Mouse (Mus musculus) heart, embryonic 12.5 days (tissue): ENCODE measurements at regions not wholly inside any gene's neighbourhood (a gene's known extent, or its start where the extent isn't known, plus 50 kb on each side); places are given as distances from the start of the nearest gene placed in this dataset.

Source experiments
- ATAC-seq: fragments of 200-750 bp; cut with Nextera tagmentation; 2 replicates; pipeline ENCODE4 v1.8.0; 2017; ENCODE audit warnings: moderate TSS enrichment, moderate library complexity; ENCODE audit not compliant: insufficient number of reproducible peaks, low FRiP score
- H3K27ac ChIP-seq: fragments of 300-500 bp; sonication (generic); 2 replicates; pipeline ENCODE4 v1.5.1; 2016; ENCODE audit warnings: mild to moderate bottlenecking, moderate library complexity; ENCODE audit not compliant: poor library complexity, severe bottlenecking
- H3K27me3 ChIP-seq: fragments of 300-500 bp; sonication (generic); replicated peaks from 2 replicates; pipeline ENCODE4 v1.6.1; 2016; ENCODE audit warnings: mild to moderate bottlenecking, moderate library complexity
- H3K36me3 ChIP-seq: fragments of 300-500 bp; sonication (generic); 2 replicates; pipeline ENCODE4 v1.6.1; 2016; ENCODE audit warnings: mild to moderate bottlenecking, moderate library complexity
- H3K4me1 ChIP-seq: fragments of 300-500 bp; sonication (generic); replicated peaks from 2 replicates; pipeline ENCODE4 v1.6.1; 2016; ENCODE audit warnings: mild to moderate bottlenecking
- H3K4me2 ChIP-seq: fragments of 300-500 bp; sonication (generic); 2 replicates; pipeline ENCODE4 v1.6.1; 2016; ENCODE audit warnings: mild to moderate bottlenecking, moderate library complexity
- H3K4me3 ChIP-seq: fragments of 300-500 bp; sonication (generic); 2 replicates; pipeline ENCODE4 v1.5.1; 2016; ENCODE audit warnings: mild to moderate bottlenecking
- H3K9ac ChIP-seq: fragments of 300-500 bp; sonication (generic); 2 replicates; pipeline ENCODE4 v1.6.1; 2016; ENCODE audit warnings: mild to moderate bottlenecking, moderate library complexity
- H3K9me3 ChIP-seq: fragments of 300-500 bp; sonication (generic); replicated peaks from 2 replicates; pipeline ENCODE4 v1.6.1; 2016; ENCODE audit warnings: mild to moderate bottlenecking, moderate library complexity
- WGBS: fragments of 180-500 bp; shearing (Covaris S2); methylation state at CpG from one replicate; pipeline ENCODE4 v1.1.7; 2016; 5-methylcytosine and 5-hydroxymethylcytosine counted together

DNA sequence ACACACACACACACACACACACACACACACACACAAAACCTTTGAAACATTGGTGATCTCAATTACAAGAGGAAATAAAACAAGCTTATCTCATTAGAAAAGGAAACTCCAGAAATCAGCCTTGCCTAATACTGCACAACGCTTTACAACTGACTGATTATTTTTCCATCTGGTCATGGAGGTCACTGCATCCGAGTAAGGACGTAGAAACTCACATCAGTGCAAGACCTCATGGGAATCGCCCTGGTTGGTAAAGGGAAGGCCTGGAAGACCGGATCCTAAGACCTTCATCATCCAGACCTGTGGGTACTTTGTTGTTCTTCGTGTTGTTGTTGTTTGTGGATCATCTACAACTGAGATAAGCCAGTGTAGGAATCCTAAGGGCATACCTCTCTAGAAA, 77.8 kb upstream of the Sestd1 start:
- Histone ChIP-seq H3K27ac (no peak overlapping the region), H3K4me2 (no peak overlapping the region), H3K27me3 (no peaks in the 10 kb centered on the region), H3K9ac (no peak overlapping the region), H3K9me3 (no peaks in the 10 kb centered on the region), H3K4me3 (no peak overlapping the region), H3K4me1 (no peaks in the 10 kb centered on the region), H3K36me3 (no peaks in the 10 kb centered on the region)
- WGBS, result 57% methylated on average over 6 of the region's 6 CpGs
- no peak for ATAC-seq

DNA sequence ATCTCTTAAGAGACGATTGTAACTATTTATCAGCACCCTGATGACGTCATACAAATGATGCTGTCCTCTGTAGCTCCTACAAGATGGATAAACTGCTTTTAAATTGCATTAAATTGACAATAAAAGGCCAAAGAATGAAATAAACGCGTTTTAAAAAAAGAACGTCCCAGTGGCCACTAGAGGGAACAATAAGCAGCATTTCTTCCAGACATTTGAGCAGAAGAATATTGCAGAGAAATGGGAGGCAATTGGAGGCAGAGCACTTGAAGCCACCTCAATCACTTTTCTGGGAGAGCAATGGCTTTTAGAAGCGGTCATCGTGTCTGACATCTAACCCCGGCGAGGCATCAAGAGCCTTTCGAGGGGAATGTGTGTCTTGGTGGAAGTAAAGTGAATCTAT, 76.4 kb upstream of the Sestd1 start:
- 76% methylated on average over 10 of the region's 10 CpGs for WGBS
- ATAC-seq, result no peak
- no peaks in the 10 kb centered on the region for H3K36me3 ChIP-seq

DNA sequence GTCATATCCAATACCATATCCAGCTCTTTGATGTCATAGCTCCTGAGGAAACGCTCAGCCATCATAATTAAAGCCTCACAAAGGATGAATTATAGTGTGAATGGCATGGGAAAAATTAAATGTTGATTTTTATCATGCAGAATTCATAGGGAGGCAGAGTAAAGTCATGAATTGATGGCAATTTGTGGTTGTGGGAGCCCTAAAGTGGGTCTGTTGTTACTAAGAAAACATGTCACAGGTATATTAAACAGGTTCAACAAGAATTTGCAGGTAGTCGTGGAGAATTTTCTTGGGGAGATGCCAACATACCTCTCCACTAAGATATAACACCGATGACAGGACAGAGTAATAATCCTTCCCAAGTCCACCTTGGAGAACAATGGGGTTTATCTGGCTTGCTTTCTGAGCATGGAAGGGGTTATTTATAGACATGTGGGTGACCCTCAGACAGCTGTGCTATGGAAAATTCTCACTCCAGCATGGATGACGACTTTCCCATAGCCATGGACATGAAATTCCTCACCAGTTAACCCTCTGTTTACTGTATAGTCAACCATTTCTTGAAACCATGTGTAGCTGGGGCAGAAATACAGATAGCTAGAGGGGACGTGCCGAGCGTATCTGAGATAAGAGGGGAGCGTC, 71.7 kb upstream of the Sestd1 start:
- ATAC-seq, result peak; percentile 78
- 43% methylated on average over 8 of the region's 8 CpGs for WGBS
- no peak overlapping the region for H3K9ac ChIP-seq

More for the DNA sequence above, 76.4 kb upstream of the Sestd1 start:
- Histone ChIP-seq H3K4me2 (no peak overlapping the region), H3K9me3 (no peaks in the 10 kb centered on the region), H3K27ac (no peak overlapping the region), H3K4me3 (no peak overlapping the region), H3K9ac (no peak overlapping the region), H3K4me1 (peaks cover 4% of the 10 kb centered on the region), H3K27me3 (no peaks in the 10 kb centered on the region)

DNA sequence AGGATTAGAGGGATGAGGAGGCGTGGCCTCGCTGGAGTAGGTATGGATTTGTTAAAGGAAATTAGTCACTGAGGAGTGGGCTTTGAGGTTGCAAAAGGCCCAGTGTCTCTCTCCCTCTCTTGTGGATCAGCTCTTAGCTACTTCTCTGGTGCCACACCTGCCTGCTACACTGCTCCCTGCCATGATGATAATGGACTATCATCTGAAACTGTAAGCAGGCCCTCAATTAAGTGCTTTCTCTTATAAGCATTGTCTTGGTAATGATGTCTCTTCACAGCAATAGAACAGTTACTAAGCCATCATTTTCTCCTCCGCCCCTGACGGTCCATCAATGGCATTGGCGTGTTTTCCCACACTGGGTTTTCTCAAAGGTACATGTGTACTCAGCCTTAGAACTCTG, 66.6 kb upstream of the Sestd1 start:
- Histone ChIP-seq H3K4me1 (no peaks in the 10 kb centered on the region; the same call in 1 of the 2 replicates), H3K9me3 (peaks cover 11% of the 10 kb centered on the region; the same call in 1 of the 2 replicates), H3K4me3 (no peak overlapping the region), H3K9ac (no peak overlapping the region), H3K27me3 (no peaks in the 10 kb centered on the region), H3K4me2 (no peak overlapping the region), H3K36me3 (no peaks in the 10 kb centered on the region), H3K27ac (no peak overlapping the region)
- WGBS, result 91% methylated on average over 5 of the region's 5 CpGs
- ATAC-seq, result no peak

More for the DNA sequence above, 71.7 kb upstream of the Sestd1 start:
- Histone ChIP-seq H3K27me3 (no peaks in the 10 kb centered on the region), H3K4me1 (peaks cover 4% of the 10 kb centered on the region), H3K36me3 (no peaks in the 10 kb centered on the region), H3K4me2 (no peak overlapping the region), H3K27ac (peak overlapping the region; percentile 72), H3K9me3 (0 out of 2 replicates have a peak, but pooled peaks cover under 1% of the 10 kb centered on the region), H3K4me3 (no peak overlapping the region)

GRCm38 (mm10) chr2:77343736-77344440, 63.5 kb upstream of the Sestd1 start:
- no peak overlapping the region for H3K4me2 ChIP-seq
- peaks cover 11% of the 10 kb centered on the region; the same call in 1 of the 2 replicates for H3K9me3 ChIP-seq
- H3K27me3 ChIP-seq, result no peaks in the 10 kb centered on the region
- H3K4me1 ChIP-seq, result no peaks in the 10 kb centered on the region
- H3K4me3 ChIP-seq, result no peak overlapping the region
- H3K36me3 ChIP-seq, result no peaks in the 10 kb centered on the region
- 85% methylated on average over 16 of the region's 16 CpGs for WGBS
- H3K9ac ChIP-seq, result no peak overlapping the region
- ATAC-seq, result no peak
- H3K27ac ChIP-seq, result no peak overlapping the region

DNA sequence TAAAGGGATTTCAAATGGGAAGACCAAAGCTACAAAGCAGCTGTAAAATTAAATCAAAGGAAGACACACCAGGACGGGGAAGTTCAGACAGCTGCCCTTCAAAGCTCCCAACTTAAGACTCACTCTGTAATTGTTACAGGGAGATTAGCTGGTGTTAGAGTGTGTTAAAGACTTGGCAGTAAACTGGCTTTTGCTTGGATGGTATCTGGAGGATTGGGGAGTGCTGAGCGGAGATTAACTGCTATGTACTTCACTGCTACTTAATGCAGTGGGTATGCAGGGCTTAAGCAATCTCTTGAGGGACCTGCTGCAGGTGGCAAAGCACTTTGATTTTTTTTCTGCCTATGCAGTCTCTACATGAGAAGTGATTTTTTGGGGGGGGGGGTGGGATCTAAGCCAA, 62.0 kb upstream of the Sestd1 start:
- no peak overlapping the region for H3K27ac ChIP-seq
- H3K4me3 ChIP-seq, result no peak overlapping the region
- H3K4me1 ChIP-seq, result no peaks in the 10 kb centered on the region
- ATAC-seq, result no peak
- 32% methylated on average over 2 of the region's 2 CpGs for WGBS
- no peak overlapping the region for H3K9ac ChIP-seq
- no peak overlapping the region for H3K4me2 ChIP-seq
- no peaks in the 10 kb centered on the region for H3K36me3 ChIP-seq
- H3K27me3 ChIP-seq, result no peaks in the 10 kb centered on the region
- H3K9me3 ChIP-seq, result peaks cover 11% of the 10 kb centered on the region

DNA sequence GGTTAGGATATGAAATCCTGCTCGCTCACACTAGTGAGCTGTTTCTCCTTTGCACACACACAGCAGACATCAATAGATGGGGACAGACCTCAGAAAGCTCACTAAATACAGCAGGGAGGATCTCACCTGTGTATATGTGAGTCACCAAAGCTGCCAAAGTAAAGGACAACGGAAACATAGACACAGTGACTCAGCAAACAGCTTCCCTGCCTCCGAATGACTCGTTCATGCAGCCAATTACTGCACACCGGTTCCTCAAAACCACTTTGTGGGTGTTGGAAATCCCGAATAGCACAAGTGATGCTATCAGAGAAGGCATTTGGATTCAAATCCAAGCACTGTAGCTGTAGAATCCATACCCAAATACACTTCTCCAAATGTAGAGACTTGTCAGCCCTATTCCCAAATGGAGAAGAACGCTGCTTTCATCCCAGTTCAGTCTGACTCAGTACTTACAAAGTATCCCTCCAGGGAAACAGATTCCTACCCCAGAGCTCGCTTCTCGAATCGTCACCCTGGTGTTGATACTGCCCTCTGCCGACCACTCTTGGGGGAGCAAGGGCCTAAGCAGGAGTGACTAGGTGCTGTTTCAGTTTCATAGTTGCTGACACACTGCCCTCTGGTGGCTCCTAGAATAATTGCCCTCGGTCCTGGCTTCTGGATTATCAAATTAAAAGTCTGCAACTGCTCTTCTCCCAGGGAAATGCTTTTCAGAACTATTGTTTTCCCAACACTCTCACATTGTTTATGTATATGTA, 61.4 kb upstream of the Sestd1 start:
- no peaks in the 10 kb centered on the region for H3K36me3 ChIP-seq
- H3K4me3 ChIP-seq, result no peak overlapping the region
- peak; percentile 57 for ATAC-seq
- H3K9me3 ChIP-seq, result peaks cover 7% of the 10 kb centered on the region
- H3K27me3 ChIP-seq, result no peaks in the 10 kb centered on the region
- 36% methylated on average over 12 of the region's 12 CpGs for WGBS
- no peak overlapping the region for H3K4me2 ChIP-seq
- H3K4me1 ChIP-seq, result no peaks in the 10 kb centered on the region
- H3K9ac ChIP-seq, result no peak overlapping the region
- H3K27ac ChIP-seq, result no peak overlapping the region

DNA sequence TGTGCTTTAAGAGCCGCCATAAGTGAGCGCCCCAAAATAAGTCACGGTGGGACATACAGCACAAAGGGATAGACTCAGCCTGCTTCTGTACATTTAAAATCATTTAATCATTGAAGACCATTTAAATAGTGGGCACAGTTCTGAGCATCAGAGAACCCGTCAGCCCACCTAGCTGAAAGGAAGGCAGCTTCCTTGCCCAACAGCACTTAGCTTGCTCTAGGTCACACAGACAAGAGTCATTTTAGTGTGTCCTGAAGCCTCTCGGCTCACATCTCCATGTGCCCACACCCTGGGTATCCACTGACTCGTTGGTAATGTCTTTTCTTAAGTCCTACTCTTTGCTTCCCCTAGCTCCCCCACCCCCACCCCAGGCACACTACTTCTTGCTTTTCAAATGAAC, 59.7 kb upstream of the Sestd1 start:
- Histone ChIP-seq H3K4me3 (no peak overlapping the region), H3K36me3 (no peaks in the 10 kb centered on the region), H3K9ac (no peak overlapping the region), H3K4me2 (no peak overlapping the region), H3K9me3 (peaks cover 7% of the 10 kb centered on the region), H3K27ac (no peak overlapping the region), H3K27me3 (no peaks in the 10 kb centered on the region), H3K4me1 (no peaks in the 10 kb centered on the region)
- WGBS, result 80% methylated on average over 6 of the region's 6 CpGs
- no peak for ATAC-seq

GRCm38 (mm10) chr2:77337786-77338406, 57.5 kb upstream of the Sestd1 start:
- no peak overlapping the region for H3K9ac ChIP-seq
- no peaks in the 10 kb centered on the region for H3K36me3 ChIP-seq
- H3K4me2 ChIP-seq, result no peak overlapping the region
- H3K27ac ChIP-seq, result no peak overlapping the region
- H3K27me3 ChIP-seq, result no peaks in the 10 kb centered on the region
- H3K9me3 ChIP-seq, result no peaks in the 10 kb centered on the region; the same call in 1 of the 2 replicates
- no peak overlapping the region for H3K4me3 ChIP-seq
- 74% methylated on average over 3 of the region's 3 CpGs for WGBS
- no peaks in the 10 kb centered on the region for H3K4me1 ChIP-seq
- no peak for ATAC-seq

- ATAC-seq, result no peak
- 73% methylated on average over 3 of the region's 3 CpGs for WGBS
- Histone ChIP-seq H3K9me3 (no peaks in the 10 kb centered on the region; the same call in 1 of the 2 replicates), H3K27me3 (no peaks in the 10 kb centered on the region), H3K4me3 (no peak overlapping the region), H3K4me2 (no peak overlapping the region), H3K9ac (no peak overlapping the region), H3K27ac (no peak overlapping the region), H3K36me3 (no peaks in the 10 kb centered on the region), H3K4me1 (no peaks in the 10 kb centered on the region)
Measured at GRCm38 (mm10) chr2:77337318-77337717, 56.9 kb upstream of the Sestd1 start.

- Histone ChIP-seq H3K9me3 (no peaks in the 10 kb centered on the region; the same call in 1 of the 2 replicates), H3K27me3 (no peaks in the 10 kb centered on the region), H3K36me3 (no peaks in the 10 kb centered on the region), H3K4me1 (no peaks in the 10 kb centered on the region), H3K27ac (no peak overlapping the region), H3K4me3 (no peak overlapping the region), H3K9ac (no peak overlapping the region), H3K4me2 (no peak overlapping the region)
- no peak for ATAC-seq
- WGBS, result 78% methylated on average over 3 of the region's 3 CpGs
Measured at GRCm38 (mm10) chr2:77336810-77337209, 56.4 kb upstream of the Sestd1 start.
